Mouse (Mus musculus) myocyte (in vitro differentiated cells): ENCODE results near the gene Il1rl2. TPM values are rescaled to one million over a fixed set of nuclear protein-coding genes. Genes with fewer than 3 reads are reported as not detected.

Experiments used
- H3K27me3 ChIP-seq: one replicate; pipeline ENCODE4 v1.6.1; 2011; ENCODE audit not compliant: control insufficient read depth, insufficient read depth, insufficient read length
- H3K36me3 ChIP-seq: one replicate; pipeline ENCODE4 v1.6.1; 2011; ENCODE audit not compliant: control insufficient read depth, insufficient read depth
- H3K4me2 ChIP-seq: one replicate; pipeline ENCODE4 v1.6.1; 2011; ENCODE audit warnings: low read depth, control low read depth
- H3K4me3 ChIP-seq: one replicate; pipeline ENCODE4 v1.5.1; 2011; ENCODE audit warnings: mild to moderate bottlenecking, control low read depth, moderate library complexity
- H3K79me2 ChIP-seq: one replicate; pipeline ENCODE4 v1.6.1; 2011; ENCODE audit not compliant: control insufficient read depth, insufficient read depth
- H3ac ChIP-seq: one replicate; pipeline ENCODE4 v1.6.1; 2011; ENCODE audit not compliant: control insufficient read depth, insufficient read length
- CEBPB ChIP-seq: IDR thresholded peaks from 2 replicates; pipeline ENCODE4 v1.6.1; 2011; ENCODE audit warnings: mild to moderate bottlenecking, moderate library complexity; ENCODE audit not compliant: poor library complexity, insufficient read depth, severe bottlenecking
- E2F4 ChIP-seq: IDR thresholded peaks from one replicate; pipeline ENCODE4 v1.6.1; 2011; ENCODE audit warnings: mild to moderate bottlenecking, control low read depth, moderate library complexity; ENCODE audit not compliant: insufficient read depth
- MAX ChIP-seq: IDR thresholded peaks from one replicate; pipeline ENCODE4 v1.6.1; 2011; ENCODE audit warnings: low read depth, mild to moderate bottlenecking, control low read depth
- MYOD1 ChIP-seq, 3 experiments: IDR thresholded peaks; one replicate each; pipeline ENCODE4 v1.6.1; 2011; ENCODE audit warnings: control low read depth in 2 of 3, low read depth in 2 of 3, mild to moderate bottlenecking in 2 of 3, moderate library complexity in 1 of 3; ENCODE audit not compliant: insufficient read length in 2 of 3, control insufficient read depth in 1 of 3
- MYOG ChIP-seq, 3 experiments: IDR thresholded peaks; one replicate each; pipeline ENCODE4 v1.6.1; 2011; ENCODE audit warnings: control low read depth in 2 of 3, low read depth in 2 of 3, mild to moderate bottlenecking in 2 of 3; ENCODE audit not compliant: insufficient read length in 2 of 3, control insufficient read depth in 1 of 3, insufficient read depth in 1 of 3
- POLR2A ChIP-seq: IDR thresholded peaks from one replicate; pipeline ENCODE4 v1.6.1; 2011; ENCODE audit warnings: low read depth, mild to moderate bottlenecking, control low read depth, moderate library complexity; ENCODE audit not compliant: insufficient read length
- POLR2AphosphoS2 ChIP-seq: IDR thresholded peaks from one replicate; pipeline ENCODE4 v1.6.1; 2011; ENCODE audit warnings: low read depth, control low read depth; ENCODE audit not compliant: insufficient read length
- REST ChIP-seq: IDR thresholded peaks from one replicate; pipeline ENCODE4 v1.6.1; 2011; ENCODE audit warnings: mild to moderate bottlenecking, control low read depth, moderate library complexity; ENCODE audit not compliant: insufficient read depth, insufficient read length
- SRF ChIP-seq: IDR thresholded peaks from one replicate; pipeline ENCODE4 v1.6.1; 2011; ENCODE audit warnings: low read depth; ENCODE audit not compliant: control insufficient read depth, insufficient read length
- TCF12 ChIP-seq: IDR thresholded peaks from one replicate; pipeline ENCODE4 v1.6.1; 2011; ENCODE audit warnings: mild to moderate bottlenecking, control low read depth; ENCODE audit not compliant: poor library complexity, insufficient read depth, severe bottlenecking
- TCF3 ChIP-seq: IDR thresholded peaks from one replicate; pipeline ENCODE4 v1.6.1; 2011; ENCODE audit warnings: low read depth, control low read depth; ENCODE audit not compliant: insufficient read length
- USF1 ChIP-seq: IDR thresholded peaks from one replicate; pipeline ENCODE4 v1.6.1; 2011; ENCODE audit warnings: low read depth, mild to moderate bottlenecking, control low read depth, moderate library complexity
- polyA plus RNA-seq: library from polyadenylated mRNA; unstranded; fragments of >200 nt; fragmentation: generic; extraction: Trizol; gene quantifications from one replicate; pipeline ENCODE4 v1.2.1, GENCODE M21; 2012; ENCODE audit warnings: missing spikeins

Gene Il1rl2
- polyA plus RNA-seq, 1 experiment, result not detected

- TF ChIP-seq POLR2AphosphoS2 (no peak), E2F4 (no peak), TCF12 (no peak), MAX (no peak), REST (no peak), USF1 (no peak), MYOD1 (IDR thresholded peaks at IDR 0.05; ENCODE audit: control insufficient read depth in 1 of 3, insufficient read length in 2 of 3, low read depth in 2 of 3) (no peak)
- Histone ChIP-seq H3K4me3 (no peak overlapping the region), H3K4me2 (no peak overlapping the region), H3K27me3 (no peaks in the 10 kb centered on the region), H3ac (no peak overlapping the region), H3K79me2 (no peaks in the 10 kb centered on the region), H3K36me3 (no peaks in the 10 kb centered on the region)
These were observed 2.6 kb upstream of the Il1rl2 start for GRCm38 (mm10) chr1:40321824-40322223.

GRCm38 (mm10) chr1:40322543-40322942 is 1.9 kb upstream of the Il1rl2 start:
- H3ac ChIP-seq, result no peak overlapping the region
- no peak overlapping the region for H3K4me3 ChIP-seq
- H3K36me3 ChIP-seq, result no peaks in the 10 kb centered on the region
- H3K79me2 ChIP-seq, result no peaks in the 10 kb centered on the region
- TF ChIP-seq TCF3 (no peak), CEBPB (no peak), POLR2A (no peak), TCF12 (no peak), USF1 (no peak), SRF (no peak), MYOG (IDR thresholded peaks at IDR 0.05; ENCODE audit: control insufficient read depth in 1 of 3, insufficient read depth in 1 of 3, insufficient read length in 2 of 3, low read depth in 2 of 3) (no peak), MYOD1 (IDR thresholded peaks at IDR 0.05; ENCODE audit: control insufficient read depth in 1 of 3, insufficient read length in 2 of 3, low read depth in 2 of 3) (no peak), E2F4 (no peak)
- no peak overlapping the region for H3K4me2 ChIP-seq
- H3K27me3 ChIP-seq, result no peaks in the 10 kb centered on the region

GRCm38 (mm10) chr1:40324955-40325702 is 719 bp downstream of the Il1rl2 start:
- Histone ChIP-seq H3K4me2 (no peak overlapping the region), H3K4me3 (no peak overlapping the region), H3K36me3 (no peaks in the 10 kb centered on the region), H3K27me3 (no peaks in the 10 kb centered on the region), H3K79me2 (no peaks in the 10 kb centered on the region), H3ac (no peak overlapping the region)
- TF ChIP-seq E2F4, result no peak
- no peak for TF ChIP-seq CEBPB
- TF ChIP-seq REST, result no peak
- TF ChIP-seq POLR2A, result no peak
- TF ChIP-seq POLR2AphosphoS2, result no peak
- TF ChIP-seq TCF12, result no peak
- no peak for TF ChIP-seq MYOD1 (IDR thresholded peaks at IDR 0.05; ENCODE audit: control insufficient read depth in 1 of 3, insufficient read length in 2 of 3, low read depth in 2 of 3)

GRCm38 (mm10) chr1:40325711-40326327 is 1.4 kb downstream of the Il1rl2 start:
- Histone ChIP-seq H3K27me3 (no peaks in the 10 kb centered on the region), H3K36me3 (no peaks in the 10 kb centered on the region), H3K4me2 (no peak overlapping the region), H3ac (no peak overlapping the region), H3K79me2 (no peaks in the 10 kb centered on the region), H3K4me3 (no peak overlapping the region)
- TF ChIP-seq TCF3, result no peak
- no peak for TF ChIP-seq MAX
- no peak for TF ChIP-seq MYOG (IDR thresholded peaks at IDR 0.05; ENCODE audit: control insufficient read depth in 1 of 3, insufficient read depth in 1 of 3, insufficient read length in 2 of 3, low read depth in 2 of 3)
- no peak for TF ChIP-seq USF1
- no peak for TF ChIP-seq E2F4
- no peak for TF ChIP-seq POLR2A
- no peak for TF ChIP-seq MYOD1 (IDR thresholded peaks at IDR 0.05; ENCODE audit: control insufficient read depth in 1 of 3, insufficient read length in 2 of 3, low read depth in 2 of 3)
- TF ChIP-seq POLR2AphosphoS2, result no peak
- no peak for TF ChIP-seq REST
- no peak for TF ChIP-seq TCF12
- TF ChIP-seq SRF, result no peak

GRCm38 (mm10) chr1:40327604-40328003 is 3.2 kb downstream of the Il1rl2 start:
- Histone ChIP-seq H3K4me3 (no peak overlapping the region), H3K79me2 (no peaks in the 10 kb centered on the region), H3K36me3 (no peaks in the 10 kb centered on the region), H3K27me3 (no peaks in the 10 kb centered on the region), H3K4me2 (no peak overlapping the region), H3ac (no peak overlapping the region)
- TF ChIP-seq SRF (no peak), USF1 (no peak), MYOD1 (IDR thresholded peaks at IDR 0.05; ENCODE audit: control insufficient read depth in 1 of 3, insufficient read length in 2 of 3, low read depth in 2 of 3) (peak in 2 of 3 experiments; percentile 51 to 52), REST (no peak), CEBPB (no peak), POLR2AphosphoS2 (no peak), POLR2A (no peak), MAX (no peak), E2F4 (no peak), MYOG (IDR thresholded peaks at IDR 0.05; ENCODE audit: control insufficient read depth in 1 of 3, insufficient read depth in 1 of 3, insufficient read length in 2 of 3, low read depth in 2 of 3) (peak in 1 of 3 experiments; percentile 66), TCF3 (peak; percentile 32), TCF12 (no peak)
